In the genomic region with DNA sequence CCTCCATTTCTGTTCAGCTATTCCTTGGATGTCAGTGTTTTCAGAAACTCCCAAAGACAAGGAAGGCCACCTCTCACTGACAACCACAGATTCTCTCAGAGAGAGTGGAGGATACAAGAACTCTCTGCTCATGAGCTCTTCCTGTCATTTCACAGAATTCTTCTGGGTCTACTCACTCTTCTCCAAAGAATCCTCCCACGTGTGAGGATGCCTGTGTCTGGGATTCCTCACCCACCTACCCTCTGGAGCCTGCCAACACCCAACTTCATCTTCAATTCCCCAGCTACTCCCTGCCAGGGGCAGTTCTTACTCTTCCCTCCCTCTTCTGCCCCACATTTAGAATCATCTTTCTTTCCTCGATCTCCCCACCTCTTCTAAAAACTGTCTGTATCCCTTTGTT, we compare ENCODE assay signal across 26 mouse cellular contexts. TPM values are rescaled to one million over a fixed set of nuclear protein-coding genes. Genes with fewer than 3 reads are reported as not detected.
DNase-seq lines count a peak whose midpoint lies in the region; ATAC-seq lines count a peak whose summit lies in the region.
"Had no signal": no experiment of that assay in that cellular context is flagged by ENCODE, and none has a peak within 500 bp of the region (broad histone marks: within the 10 kb centered on the region; RNA-seq: fewer than 3 reads in every experiment).

No protein-coding gene starts in this region.

- WGBS in hindbrain, embryonic 10.5 days = 80% methylated on average over 2 of the region's 2 CpGs
- WGBS in midbrain, embryonic 16.5 days = 79% methylated on average over 2 of the region's 2 CpGs

- no peaks in the 10 kb centered on the region for H3K36me3 ChIP-seq in hindbrain, embryonic 10.5 days
- no peaks in the 10 kb centered on the region for H3K36me3 ChIP-seq in midbrain, embryonic 16.5 days (ENCODE audit: control insufficient read depth, insufficient read depth, low read length)
- H3K36me3 ChIP-seq: limb, embryonic 12.5 days; liver, embryonic 15.5 days; midbrain, embryonic 15.5 days had no signal

- no peaks in the 10 kb centered on the region; the same call in 1 of the 2 replicates for H3K4me1 ChIP-seq in hindbrain, embryonic 10.5 days (replicated peaks)
- H3K4me1 ChIP-seq in midbrain, embryonic 16.5 days (ENCODE audit: control insufficient read depth, insufficient read depth, low read length) = no peaks in the 10 kb centered on the region
- H3K4me1 ChIP-seq: liver, embryonic 15.5 days; midbrain, embryonic 15.5 days had no signal

- ATAC-seq in midbrain, embryonic 16.5 days = no peak
- ATAC-seq: CD4-positive, CD25-positive, alpha-beta regulatory T cell, adult 4 months; forebrain, embryonic 16.5 days; hindbrain, embryonic 16.5 days; intestine, embryonic 16.5 days; midbrain, embryonic 15.5 days had no signal

- no peak overlapping the region for H3K4me3 ChIP-seq in hindbrain, embryonic 10.5 days
- no peak overlapping the region for H3K4me3 ChIP-seq in midbrain, embryonic 16.5 days (ENCODE audit: low read depth, low read length)
- H3K4me3 ChIP-seq: erythroblast, embryonic 14.5 days; limb, embryonic 12.5 days; liver, embryonic 15.5 days; midbrain, embryonic 15.5 days had no signal

- H3K9me3 ChIP-seq in hindbrain, embryonic 10.5 days = no peaks in the 10 kb centered on the region
- H3K9me3 ChIP-seq in midbrain, embryonic 16.5 days (replicated peaks; ENCODE audit: control insufficient read depth, low read length, poor library complexity, severe bottlenecking) = no peaks in the 10 kb centered on the region
- H3K9me3 ChIP-seq: limb, embryonic 12.5 days; liver, embryonic 15.5 days; midbrain, embryonic 15.5 days had no signal

- no peak overlapping the region for H3K27ac ChIP-seq in hindbrain, embryonic 10.5 days
- H3K27ac ChIP-seq in midbrain, embryonic 16.5 days (ENCODE audit: low read length) = no peak overlapping the region
- H3K27ac ChIP-seq: kidney, postnatal 0 days; limb, embryonic 12.5 days; liver, embryonic 15.5 days; midbrain, embryonic 15.5 days had no signal

- peak; percentile 35 to 52 for DNase-seq in frontal cortex, postnatal 36 days (ENCODE audit: low spot score in 2 of 2)
- no peak for DNase-seq in frontal cortex, postnatal 25 days (ENCODE audit: low spot score in 2 of 2)
- DNase-seq in right cerebral cortex, adult 2 months (ENCODE audit: low spot score in 2 of 2) = peak; percentile 25 to 30
- DNase-seq in right cerebral cortex, postnatal 14 days = no peak
- DNase-seq in left cerebral cortex, adult 9 months (ENCODE audit: low spot score in 2 of 2) = peak; percentile 3 to 39
- no peak for DNase-seq in hindbrain, embryonic 10.5 days (ENCODE audit: low spot score)
- DNase-seq: adrenal gland, adult 2 months; adrenal gland, postnatal 36 days; cerebellum, adult 2 months; cerebellum, postnatal 14 days; heart, postnatal 14 days; kidney, adult 8-10 months; layer of hippocampus, postnatal 36 days; lung, embryonic 14.5 days; lung, postnatal 14 days; thymus, postnatal 4 days had no signal

- H3K9ac ChIP-seq in midbrain, embryonic 16.5 days (ENCODE audit: low read depth, low read length) = no peak overlapping the region
- H3K9ac ChIP-seq: limb, embryonic 12.5 days; liver, embryonic 15.5 days; lung, embryonic 14.5 days; midbrain, embryonic 15.5 days had no signal

- no peak overlapping the region for H3K4me2 ChIP-seq in midbrain, embryonic 16.5 days (ENCODE audit: low read length)
- H3K4me2 ChIP-seq: limb, embryonic 12.5 days; liver, embryonic 15.5 days; lung, embryonic 14.5 days; midbrain, embryonic 15.5 days had no signal

- no peaks in the 10 kb centered on the region for H3K27me3 ChIP-seq in hindbrain, embryonic 10.5 days (ENCODE audit: insufficient read depth, poor library complexity, severe bottlenecking)
- H3K27me3 ChIP-seq in midbrain, embryonic 16.5 days (ENCODE audit: control insufficient read depth, insufficient read depth, low read depth, low read length) = no peaks in the 10 kb centered on the region
- H3K27me3 ChIP-seq: limb, embryonic 12.5 days; liver, embryonic 15.5 days; midbrain, embryonic 15.5 days had no signal

RNA-seq across cellular contexts. Expression of a gene that starts 26.2 kb away (rescaled TPM):
- polyA plus RNA-seq in hindbrain, embryonic 10.5 days (2016; fragmentation: Nextera tagmentation; extraction: Ambion mirVana) = 128 and 150 TPM in 2 replicates
- 56.2 and 66.4 TPM in 2 replicates for polyA plus RNA-seq in midbrain, embryonic 16.5 days (2015; fragmentation: Nextera tagmentation; extraction: Ambion mirVana)
- polyA plus RNA-seq: CD4-positive, CD25-positive, alpha-beta regulatory T cell, adult 4 months had no signal

Comparison
In these comparisons a context has a peak if more than half of its experiments do, and no peak if none do; other contexts are left out.
1. DNase-seq: peak in frontal cortex, postnatal 36 days (2 of 2), right cerebral cortex, adult 2 months (2 of 2) and left cerebral cortex, adult 9 months (2 of 2); none in frontal cortex, postnatal 25 days (0 of 2), right cerebral cortex, postnatal 14 days (single experiment) and hindbrain, embryonic 10.5 days (single experiment).